Mouse (Mus musculus): Measurements from ENCODE around the gene Gm14139. TPM values are rescaled to one million over a fixed set of nuclear protein-coding genes. Genes with fewer than 3 reads are reported as not detected.

Gene Gm14139
- polyA plus RNA-seq (2014; fragmentation: Illumina TruSeq; extraction: RNeasy Lipid Tissue Mini Kit (QIAGEN cat#74804)) = 4.6 TPM

GRCm38 (mm10) chr2:150181570-150181999 lies at the start of gene Gm14139:
Gene Gm14139, plus strand, starts transcription at chr2:150181755.

GRCm38 (mm10) chr2:150136435-150136897 lies 45.1 kb upstream of the Gm14139 start, which contains the start of gene Zfp120:
Gene Zfp120, minus strand, starts transcription at chr2:150136708.

GRCm38 (mm10) chr2:150179579-150179978 lies 2.0 kb upstream of the Gm14139 start, which contains the start of gene Gm10770:
Gene Gm10770, minus strand, starts transcription at chr2:150179679.

GRCm38 (mm10) chr2:150217600-150218362 lies 36.2 kb downstream of the Gm14139 start, which contains the start of gene Zfp937:
Gene Zfp937, plus strand, starts transcription at chr2:150218073.

Other genes with a start within 250 kb of the Gm14139 start
- gene Zfp120, start 45.0 kb upstream of the Gm14139 start, polyA plus RNA-seq (2014; fragmentation: Illumina TruSeq; extraction: RNeasy Lipid Tissue Mini Kit (QIAGEN cat#74804)) = 60.2 TPM
- not detected for gene Gm10770, start 2.1 kb upstream of the Gm14139 start, polyA plus RNA-seq (2014; fragmentation: Illumina TruSeq; extraction: RNeasy Lipid Tissue Mini Kit (QIAGEN cat#74804))
- gene Zfp937, start 36.3 kb downstream of the Gm14139 start, polyA plus RNA-seq (2014; fragmentation: Illumina TruSeq; extraction: RNeasy Lipid Tissue Mini Kit (QIAGEN cat#74804)) = 43.4 TPM
- 48.5 TPM for gene Gm21994, start 73.8 kb downstream of the Gm14139 start, polyA plus RNA-seq (2014; fragmentation: Illumina TruSeq; extraction: RNeasy Lipid Tissue Mini Kit (QIAGEN cat#74804))
- gene Gm14124, start 75.8 kb downstream of the Gm14139 start, polyA plus RNA-seq (2014; fragmentation: Illumina TruSeq; extraction: RNeasy Lipid Tissue Mini Kit (QIAGEN cat#74804)) = 1.1 TPM
- 4.6 TPM for gene Gm10130, start 141.9 kb downstream of the Gm14139 start, polyA plus RNA-seq (2014; fragmentation: Illumina TruSeq; extraction: RNeasy Lipid Tissue Mini Kit (QIAGEN cat#74804))
- gene 3300002I08Rik, start 181.0 kb downstream of the Gm14139 start, polyA plus RNA-seq (2014; fragmentation: Illumina TruSeq; extraction: RNeasy Lipid Tissue Mini Kit (QIAGEN cat#74804)) = 20.9 TPM

All from ovary, adult 10 weeks (tissue).